Comparison of ENCODE assay signal across 7 mouse cellular contexts in the genomic region with DNA sequence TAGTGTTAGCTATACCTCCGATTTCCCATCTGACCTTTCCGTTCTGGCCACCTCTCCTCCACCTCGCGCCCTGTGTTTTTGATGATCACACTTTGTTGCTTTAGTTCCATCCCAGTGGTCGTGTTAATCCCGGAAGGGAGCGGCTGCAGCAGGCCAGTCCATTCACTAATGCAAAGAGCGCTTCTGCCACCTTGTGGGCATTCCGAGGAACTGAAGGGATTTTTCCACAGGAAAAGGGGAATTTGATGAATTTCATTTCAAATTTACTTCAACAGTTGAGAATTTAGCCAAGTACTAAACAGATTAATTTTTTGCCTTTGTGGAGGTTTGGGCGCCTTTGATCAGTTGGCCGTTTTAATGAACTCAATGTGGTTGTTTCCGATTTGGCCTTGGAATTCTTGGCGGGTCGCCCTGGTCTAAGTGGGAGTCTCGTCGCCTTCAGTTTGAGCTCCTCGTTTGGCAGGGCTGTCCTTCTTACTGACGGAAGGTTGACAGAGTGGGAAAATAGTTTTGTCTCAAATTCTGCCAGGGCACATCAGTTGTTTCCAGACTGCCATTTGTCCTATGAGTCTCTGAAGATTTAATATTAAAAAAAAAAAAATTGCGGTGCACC.
DNase-seq lines count a peak whose midpoint lies in the region; ATAC-seq lines count a peak whose summit lies in the region.

No protein-coding gene starts in this region.

- H3K36me3 ChIP-seq in megakaryocyte, embryonic 14.5 days (replicated peaks; ENCODE audit: low read length): no peaks in the 10 kb centered on the region

- peak overlapping the region; percentile 86 for H3K4me3 ChIP-seq in megakaryocyte, embryonic 14.5 days (replicated peaks)

- H3K9me3 ChIP-seq in megakaryocyte, embryonic 14.5 days: peaks cover 3% of the 10 kb centered on the region

- no peaks in the 10 kb centered on the region for H3K27me3 ChIP-seq in megakaryocyte, embryonic 14.5 days (replicated peaks)

- DNase-seq in adrenal gland, postnatal 10 days: peak; percentile 67
- peak; percentile 60 for DNase-seq in gastrocnemius, postnatal 10 days
- DNase-seq in induced T-regulatory cell, adult 2 months (ENCODE audit: low read depth): peak; percentile 7
- DNase-seq in left cerebral cortex, adult 8-10 months (ENCODE audit: low spot score in 2 of 2): peak; percentile 28 to 39
- DNase-seq in skeletal muscle tissue, adult 2 months (ENCODE audit: low read depth, low spot score): peak; percentile 44

- ATAC-seq in common myeloid progenitor, adult 5-6 weeks (replicated peaks; ENCODE audit: low read depth, poor library complexity, severe bottlenecking): peak; percentile 74

- H3K4me1 ChIP-seq in megakaryocyte, embryonic 14.5 days: peaks cover 7% of the 10 kb centered on the region; the same call in 1 of the 2 replicates

Comparison
In these comparisons a context has a peak if more than half of its experiments do, and no peak if none do; other contexts are left out.
1. Peak in every context shown above with its lines: DNase-seq, ATAC-seq and H3K4me3 ChIP-seq.
2. DNase-seq: peak in every context shown above with its lines; median percentile 67 in adrenal gland, postnatal 10 days; 60 in gastrocnemius, postnatal 10 days; 44 in skeletal muscle tissue, adult 2 months; 34 in left cerebral cortex, adult 8-10 months; 7 in induced T-regulatory cell, adult 2 months.